Mouse (Mus musculus) c-Kit-positive CD71-positive TER-119-positive erythroid progenitor cells, embryonic 14.5 days (primary cell): ENCODE data around the gene Tmtc2.
A peak's percentile ranks its signal among the peaks of the same experiment; 100 is the strongest.

Experiments
- DNase-seq: peaks from one replicate; pipeline ENCODE4 v3.0.0-alpha.2; 2013; ENCODE audit warnings: low spot score

Tmtc2 gene

GRCm38 (mm10) chr10:105495248-105495647 lies 79.0 kb downstream of the Tmtc2 start:
- DNase-seq: no peak

GRCm38 (mm10) chr10:105492485-105492884 lies 81.8 kb downstream of the Tmtc2 start:
- no peak for DNase-seq

GRCm38 (mm10) chr10:105490748-105491147 lies 83.5 kb downstream of the Tmtc2 start:
- no peak for DNase-seq

- DNase-seq: no peak
These were observed 84.1 kb downstream of the Tmtc2 start for GRCm38 (mm10) chr10:105489970-105490735.

- DNase-seq: no peak
These were observed 87.3 kb downstream of the Tmtc2 start for GRCm38 (mm10) chr10:105486977-105487376.

GRCm38 (mm10) chr10:105484355-105485094 lies 89.7 kb downstream of the Tmtc2 start:
- no peak for DNase-seq

GRCm38 (mm10) chr10:105479771-105480170 lies 94.5 kb downstream of the Tmtc2 start:
- DNase-seq: no peak

- DNase-seq: no peak
These were observed 96.5 kb downstream of the Tmtc2 start for GRCm38 (mm10) chr10:105477623-105478238.

- DNase-seq: no peak
These were observed 100.0 kb downstream of the Tmtc2 start for GRCm38 (mm10) chr10:105474162-105474830.

GRCm38 (mm10) chr10:105464378-105464777 lies 109.9 kb downstream of the Tmtc2 start:
- DNase-seq: no peak

- DNase-seq: no peak
These were observed 120.8 kb downstream of the Tmtc2 start for GRCm38 (mm10) chr10:105453441-105453840.

- no peak for DNase-seq
These were observed 127.1 kb downstream of the Tmtc2 start for GRCm38 (mm10) chr10:105447191-105447590.

- no peak for DNase-seq
These were observed 129.9 kb downstream of the Tmtc2 start for GRCm38 (mm10) chr10:105444309-105444708.

GRCm38 (mm10) chr10:105434879-105435278 lies 139.4 kb downstream of the Tmtc2 start:
- DNase-seq: no peak

GRCm38 (mm10) chr10:105430885-105431284 lies 143.4 kb downstream of the Tmtc2 start:
- DNase-seq: no peak

GRCm38 (mm10) chr10:105430232-105430631 lies 144.0 kb downstream of the Tmtc2 start:
- DNase-seq: no peak

- no peak for DNase-seq
These were observed 146.2 kb downstream of the Tmtc2 start for GRCm38 (mm10) chr10:105428080-105428479.

- no peak for DNase-seq
These were observed 146.6 kb downstream of the Tmtc2 start for GRCm38 (mm10) chr10:105427625-105428024.

- no peak for DNase-seq
These were observed 149.2 kb downstream of the Tmtc2 start for GRCm38 (mm10) chr10:105425052-105425451.

- no peak for DNase-seq
These were observed 151.1 kb downstream of the Tmtc2 start for GRCm38 (mm10) chr10:105423187-105423586.

GRCm38 (mm10) chr10:105417845-105418383 lies 156.3 kb downstream of the Tmtc2 start:
- DNase-seq: peak; percentile 80

GRCm38 (mm10) chr10:105416601-105417000 lies 157.7 kb downstream of the Tmtc2 start:
- peak; percentile 24 for DNase-seq
